Mouse (Mus musculus) bone marrow macrophage, adult 2 months (primary cell): ENCODE measurements at regions not wholly inside any gene's neighbourhood (a gene's known extent, or its start where the extent isn't known, plus 50 kb on each side); places are given as distances from the start of the nearest gene placed in this dataset.
"Not testable (repeated sequence)": the region's sequence is repeated elsewhere in the genome, so short reads cannot be mapped to it uniquely, and the experiment has no call there.

Experiments used
- H3K27ac ChIP-seq: 2 replicates; pipeline ENCODE4 v1.5.1; 2012; ENCODE audit warnings: low read depth, low read length; ENCODE audit not compliant: insufficient read depth
- H3K4me1 ChIP-seq: 2 replicates; pipeline ENCODE4 v1.6.1; 2012; ENCODE audit warnings: low read length; ENCODE audit not compliant: control insufficient read depth, insufficient read depth
- H3K4me3 ChIP-seq: 2 replicates; pipeline ENCODE4 v1.5.1; 2012; ENCODE audit warnings: mild to moderate bottlenecking, low read length, moderate library complexity; ENCODE audit not compliant: insufficient read depth
- CTCF ChIP-seq: IDR thresholded peaks from 2 replicates; pipeline ENCODE4 v1.5.1; 2012; ENCODE audit warnings: low read depth, mild to moderate bottlenecking, low read length, moderate library complexity
- POLR2A ChIP-seq: IDR thresholded peaks from 2 replicates; pipeline ENCODE4 v1.6.1; 2012; ENCODE audit warnings: mild to moderate bottlenecking, low read depth, low read length, borderline replicate concordance

DNA sequence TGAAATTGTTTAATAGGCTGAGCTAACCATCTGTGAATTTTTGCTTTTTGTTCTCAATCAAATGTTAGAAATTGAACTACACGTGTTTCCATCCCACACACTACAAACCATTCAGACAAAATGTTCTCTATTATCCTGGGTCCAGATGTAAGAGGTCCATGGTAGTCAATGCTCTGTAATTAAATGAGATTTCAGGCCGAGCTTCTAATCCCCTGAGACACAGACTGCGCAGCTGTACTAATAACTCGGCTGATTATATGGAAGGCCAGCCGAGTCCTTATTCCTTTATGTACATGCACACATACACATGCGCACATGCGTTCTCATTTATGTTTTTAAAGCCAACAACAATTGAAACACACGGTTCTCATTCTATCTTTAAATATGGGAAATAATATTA is 118.3 kb upstream of the Slc25a13 start:
- Histone ChIP-seq H3K4me3 (no peak overlapping the region), H3K27ac (no peak overlapping the region), H3K4me1 (no peaks in the 10 kb centered on the region)
- TF ChIP-seq POLR2A (no peak), CTCF (no peak)

GRCm38 (mm10) chr6:6330271-6330670 is 113.3 kb upstream of the Slc25a13 start:
- H3K4me1 ChIP-seq = no peaks in the 10 kb centered on the region
- TF ChIP-seq POLR2A = no peak
- no peak for TF ChIP-seq CTCF
- no peak overlapping the region for H3K27ac ChIP-seq
- H3K4me3 ChIP-seq = no peak overlapping the region

GRCm38 (mm10) chr6:6325516-6325915 is 108.5 kb upstream of the Slc25a13 start:
- Histone ChIP-seq H3K4me1 (no peaks in the 10 kb centered on the region), H3K27ac (no peak overlapping the region), H3K4me3 (no peak overlapping the region)
- TF ChIP-seq CTCF = no peak
- no peak for TF ChIP-seq POLR2A

GRCm38 (mm10) chr6:6316725-6317124 is 99.8 kb upstream of the Slc25a13 start:
- H3K4me1 ChIP-seq = no peaks in the 10 kb centered on the region
- no peak overlapping the region for H3K4me3 ChIP-seq
- no peak overlapping the region for H3K27ac ChIP-seq
- no peak for TF ChIP-seq POLR2A
- no peak for TF ChIP-seq CTCF

GRCm38 (mm10) chr6:6313171-6313570 is 96.2 kb upstream of the Slc25a13 start:
- peaks cover 14% of the 10 kb centered on the region for H3K4me1 ChIP-seq
- TF ChIP-seq POLR2A (no peak), CTCF (no peak)
- H3K27ac ChIP-seq = no peak overlapping the region
- H3K4me3 ChIP-seq = no peak overlapping the region

- Histone ChIP-seq H3K27ac (peak overlapping the region; percentile 39), H3K4me1 (peaks cover 24% of the 10 kb centered on the region), H3K4me3 (no peak overlapping the region)
- TF ChIP-seq POLR2A = no peak
- no peak for TF ChIP-seq CTCF
Measured at GRCm38 (mm10) chr6:6310213-6310612, 93.2 kb upstream of the Slc25a13 start.

DNA sequence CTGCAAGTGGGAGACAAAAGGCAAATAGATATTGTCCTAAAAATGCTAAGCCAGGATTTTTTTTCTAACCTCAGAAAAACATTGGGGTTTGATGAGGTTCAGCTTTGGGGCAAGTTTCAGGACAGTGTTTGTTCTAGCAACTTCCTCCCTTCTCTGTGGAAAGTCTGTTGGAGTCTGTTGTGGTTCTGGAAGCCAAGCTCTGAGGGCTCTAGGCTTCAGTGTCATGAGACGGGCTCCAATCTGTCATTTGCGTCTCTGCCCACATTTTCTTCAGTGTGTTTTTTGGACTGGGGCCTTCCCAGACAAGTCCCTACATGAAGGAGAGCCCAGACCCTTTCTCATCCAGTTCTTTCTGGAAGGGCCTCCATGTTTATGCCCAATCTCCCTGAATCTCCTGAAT is 90.6 kb upstream of the Slc25a13 start:
- Histone ChIP-seq H3K4me1 (peaks cover 34% of the 10 kb centered on the region), H3K4me3 (no peak overlapping the region), H3K27ac (peak overlapping the region; percentile 71)
- no peak for TF ChIP-seq POLR2A
- TF ChIP-seq CTCF = no peak

DNA sequence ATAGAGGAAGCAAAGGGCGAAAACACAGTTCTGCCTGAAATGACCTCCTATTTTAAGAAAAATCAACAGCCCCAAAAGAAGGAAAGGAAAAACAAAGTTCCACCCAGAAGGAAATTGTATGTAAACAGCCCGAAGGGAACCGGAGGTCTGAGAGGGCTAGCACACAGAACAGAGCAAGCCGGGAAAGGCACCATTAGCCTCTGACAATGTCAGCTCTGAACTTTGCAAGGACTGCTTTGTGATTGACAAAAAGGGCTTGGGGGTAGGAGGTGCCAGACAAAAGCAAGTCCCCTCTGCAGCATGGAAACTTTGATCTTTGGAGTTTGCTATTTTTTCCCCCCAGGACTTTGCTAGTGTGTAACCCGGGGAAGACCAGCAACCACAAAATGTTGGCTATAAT is 86.8 kb upstream of the Slc25a13 start:
- TF ChIP-seq CTCF = no peak
- no peak for TF ChIP-seq POLR2A
- Histone ChIP-seq H3K4me3 (no peak overlapping the region), H3K4me1 (peaks cover 33% of the 10 kb centered on the region), H3K27ac (no peak overlapping the region)

DNA sequence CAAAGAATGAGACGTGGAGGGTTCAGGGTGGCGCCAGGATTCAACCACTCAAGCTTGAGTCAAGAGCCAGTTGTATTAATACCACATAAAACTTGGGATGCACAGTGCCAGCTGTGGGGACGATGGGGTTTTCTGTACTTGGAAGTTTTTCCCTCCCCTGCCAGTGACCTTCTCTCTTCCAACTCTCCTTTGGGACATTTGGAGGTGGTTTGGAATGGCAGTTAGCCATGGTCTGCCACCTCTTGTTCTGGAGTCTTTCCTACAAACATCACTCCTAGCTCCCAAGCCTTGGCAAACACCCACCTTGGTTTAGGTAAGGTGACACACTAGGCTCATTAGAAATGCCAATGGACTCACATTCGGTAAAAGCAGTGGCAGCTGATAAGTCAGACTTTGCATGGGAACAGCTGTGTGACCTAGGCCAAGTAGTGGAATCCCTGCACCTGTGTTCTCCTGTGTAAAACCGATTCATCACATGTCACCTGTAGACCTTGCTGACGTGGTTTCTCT is 84.1 kb upstream of the Slc25a13 start:
- no peak for TF ChIP-seq POLR2A
- no peak for TF ChIP-seq CTCF
- H3K4me1 ChIP-seq = peaks cover 29% of the 10 kb centered on the region
- no peak overlapping the region for H3K27ac ChIP-seq
- H3K4me3 ChIP-seq = no peak overlapping the region

GRCm38 (mm10) chr6:6298867-6299852 is 82.2 kb upstream of the Slc25a13 start:
- H3K27ac ChIP-seq = peak overlapping the region; percentile 44
- TF ChIP-seq CTCF (no peak), POLR2A (no peak)

DNA sequence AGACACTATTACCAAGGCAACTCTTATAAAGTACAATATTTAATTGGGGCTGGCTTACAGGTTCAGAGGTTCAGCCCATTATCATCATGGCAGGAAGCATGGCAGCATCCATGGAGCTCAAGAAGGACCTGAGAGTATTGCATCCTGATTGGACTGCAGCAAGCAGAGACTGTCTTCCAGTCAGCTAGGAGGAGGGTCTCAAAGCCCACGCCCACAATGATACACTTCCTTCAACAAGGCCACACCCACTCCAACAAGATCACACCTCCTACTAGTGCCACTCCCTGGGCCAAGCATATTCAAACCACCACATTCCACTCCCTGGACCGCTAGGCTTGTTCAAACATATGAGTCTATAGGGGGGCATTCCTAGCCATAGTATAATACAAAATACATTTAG is 78.6 kb upstream of the Slc25a13 start:
- H3K4me3 ChIP-seq, H3K27ac ChIP-seq: not testable (repeated sequence)
- peaks cover 19% of the 10 kb centered on the region for H3K4me1 ChIP-seq

More at GRCm38 (mm10) chr6:6298867-6299852, 82.2 kb upstream of the Slc25a13 start:
- peaks cover 29% of the 10 kb centered on the region for H3K4me1 ChIP-seq
- H3K4me3 ChIP-seq = no peak overlapping the region
